Mouse (Mus musculus): ENCODE measurements around the gene St6gal1.

DNA sequence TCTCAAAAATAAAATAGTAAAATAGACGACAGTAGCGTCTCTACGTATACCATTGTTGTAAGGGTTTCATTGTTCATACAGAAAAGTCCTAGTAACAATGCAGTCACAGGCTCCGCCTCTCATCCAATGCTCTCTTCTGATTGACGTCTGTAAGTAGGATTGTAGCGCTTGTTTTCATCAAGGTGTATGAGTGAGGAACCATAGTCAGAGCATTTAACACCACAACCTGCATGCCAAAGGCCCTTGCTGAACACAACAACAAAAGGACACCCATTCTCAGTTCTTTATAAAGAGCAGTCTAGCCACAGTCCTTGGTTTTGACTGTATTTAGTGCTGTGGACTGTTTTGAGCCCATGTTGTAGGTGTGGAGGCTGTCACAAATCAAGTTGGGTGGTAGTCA lies 64.9 kb downstream of the St6gal1 start:
- TF ChIP-seq EP300 (optimal IDR thresholded peaks at IDR 0.05), result no peak
- TF ChIP-seq CTCF (IDR thresholded peaks at IDR 0.05; ENCODE audit: low read depth), result no peak

Data from stomach, postnatal 0 days (tissue).